Mouse (Mus musculus): ENCODE measurements around the gene Tspan1.

DNA sequence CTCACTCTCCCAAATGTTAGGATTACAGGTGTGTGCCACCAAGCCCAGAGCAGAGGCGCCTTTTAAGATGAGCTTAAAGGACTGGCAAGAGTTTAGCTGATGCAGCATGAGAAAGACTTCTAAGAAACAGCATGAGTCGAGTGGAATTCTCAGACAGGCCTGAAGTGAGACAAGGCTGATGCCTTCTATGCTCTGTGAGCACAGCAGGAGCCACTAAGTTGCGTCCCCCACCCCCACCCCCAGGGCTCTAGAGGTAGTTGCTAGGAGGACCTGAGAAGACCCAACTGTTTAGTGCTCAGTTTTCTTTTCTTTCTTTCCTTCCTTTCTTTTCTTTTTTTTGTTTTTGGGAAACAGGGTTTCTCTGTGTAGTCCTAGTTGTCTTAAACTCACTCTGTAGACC lies 14.7 kb upstream of the Tspan1 start:
- TF ChIP-seq MAX (IDR thresholded peaks at IDR 0.05) (no peak), MYOD1 (IDR thresholded peaks at IDR 0.05; ENCODE audit: control insufficient read depth, insufficient read length, low read depth) (no peak), CTCF (IDR thresholded peaks at IDR 0.05; ENCODE audit: control insufficient read depth, insufficient read depth, insufficient read length) (no peak)
